Mouse (Mus musculus): ENCODE results near the gene Men1. TPM values are rescaled to one million over a fixed set of nuclear protein-coding genes. Genes with fewer than 3 reads are reported as not detected.

Men1 gene
- polyA plus RNA-seq, 1 experiment, result 57.2 TPM

GRCm38 (mm10) chr19:6313796-6314195 is 21.0 kb upstream of the Men1 start:
- peaks cover 17% of the 10 kb centered on the region for H3K36me3 ChIP-seq (ENCODE audit: control insufficient read depth, insufficient read depth, low read length)
- DNase-seq (ENCODE audit: low read depth in 1 of 2, low spot score in 2 of 2), result no peak
- H3K4me3 ChIP-seq (ENCODE audit: extremely low read depth, insufficient read depth, insufficient read length), result no peak overlapping the region
- no peaks in the 10 kb centered on the region for H3K27me3 ChIP-seq (ENCODE audit: control insufficient read depth, insufficient read depth, low read length)
- H3K27ac ChIP-seq (ENCODE audit: insufficient read depth, low read length), result no peak overlapping the region
- no peaks in the 10 kb centered on the region for H3K4me1 ChIP-seq (ENCODE audit: control insufficient read depth, insufficient read depth, insufficient read length)
- WGBS, result 91% methylated on average over 8 of the region's 8 CpGs
- TF ChIP-seq CTCF (IDR thresholded peaks at IDR 0.05; ENCODE audit: extremely low read depth, insufficient read depth, insufficient read length, insufficient replicate concordance) (no peak), POLR2A (IDR thresholded peaks at IDR 0.05; ENCODE audit: low read depth, low read length) (no peak)

DNA sequence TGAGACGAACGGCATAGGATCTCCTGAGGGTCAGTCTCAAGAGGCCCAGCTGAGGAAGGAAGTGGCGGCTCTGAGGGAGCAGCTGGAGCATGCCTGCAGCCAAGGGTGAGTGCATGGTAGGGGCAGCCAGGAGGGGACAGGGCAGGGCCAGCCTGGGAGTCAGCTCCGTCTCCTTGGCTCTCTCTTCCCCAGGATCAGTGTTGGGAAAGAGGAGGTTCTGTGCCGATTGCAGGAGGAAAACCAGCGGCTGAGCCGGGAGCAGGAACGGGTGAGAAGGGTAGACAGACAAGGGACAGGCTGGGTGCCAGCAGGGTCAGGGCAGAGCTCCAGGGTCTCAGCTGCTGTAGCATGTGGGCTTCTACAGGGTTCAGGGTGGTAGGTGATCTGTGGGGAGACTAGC is 20.3 kb upstream of the Men1 start:
- no peak for DNase-seq (ENCODE audit: low read depth in 1 of 2, low spot score in 2 of 2)
- no peak overlapping the region for H3K4me3 ChIP-seq (ENCODE audit: extremely low read depth, insufficient read depth, insufficient read length)
- no peak for TF ChIP-seq POLR2A (IDR thresholded peaks at IDR 0.05; ENCODE audit: low read depth, low read length)
- no peak for TF ChIP-seq CTCF (IDR thresholded peaks at IDR 0.05; ENCODE audit: extremely low read depth, insufficient read depth, insufficient read length, insufficient replicate concordance)
- no peak overlapping the region for H3K27ac ChIP-seq (ENCODE audit: insufficient read depth, low read length)
- WGBS, result 76% methylated on average over 8 of the region's 8 CpGs
- no peaks in the 10 kb centered on the region for H3K27me3 ChIP-seq (ENCODE audit: control insufficient read depth, insufficient read depth, low read length)
- H3K4me1 ChIP-seq (ENCODE audit: control insufficient read depth, insufficient read depth, insufficient read length), result no peaks in the 10 kb centered on the region
- peaks cover 17% of the 10 kb centered on the region for H3K36me3 ChIP-seq (ENCODE audit: control insufficient read depth, insufficient read depth, low read length)

GRCm38 (mm10) chr19:6315573-6315972 is 19.2 kb upstream of the Men1 start:
- Histone ChIP-seq H3K27ac (ENCODE audit: insufficient read depth, low read length) (no peak overlapping the region), H3K4me3 (ENCODE audit: extremely low read depth, insufficient read depth, insufficient read length) (no peak overlapping the region), H3K36me3 (ENCODE audit: control insufficient read depth, insufficient read depth, low read length) (peaks cover 17% of the 10 kb centered on the region), H3K4me1 (ENCODE audit: control insufficient read depth, insufficient read depth, insufficient read length) (no peaks in the 10 kb centered on the region), H3K27me3 (ENCODE audit: control insufficient read depth, insufficient read depth, low read length) (no peaks in the 10 kb centered on the region)
- DNase-seq (ENCODE audit: low read depth in 1 of 2, low spot score in 2 of 2), result no peak
- no peak for TF ChIP-seq CTCF (IDR thresholded peaks at IDR 0.05; ENCODE audit: extremely low read depth, insufficient read depth, insufficient read length, insufficient replicate concordance)
- TF ChIP-seq POLR2A (IDR thresholded peaks at IDR 0.05; ENCODE audit: low read depth, low read length), result no peak
- 90% methylated on average over 14 of the region's 14 CpGs for WGBS

GRCm38 (mm10) chr19:6318145-6318544 is 16.6 kb upstream of the Men1 start:
- TF ChIP-seq POLR2A (IDR thresholded peaks at IDR 0.05; ENCODE audit: low read depth, low read length), result no peak
- TF ChIP-seq CTCF (IDR thresholded peaks at IDR 0.05; ENCODE audit: extremely low read depth, insufficient read depth, insufficient read length, insufficient replicate concordance), result no peak
- WGBS, result 95% methylated on average over 12 of the region's 12 CpGs
- Histone ChIP-seq H3K27me3 (ENCODE audit: control insufficient read depth, insufficient read depth, low read length) (no peaks in the 10 kb centered on the region), H3K4me1 (ENCODE audit: control insufficient read depth, insufficient read depth, insufficient read length) (no peaks in the 10 kb centered on the region), H3K27ac (ENCODE audit: insufficient read depth, low read length) (no peak overlapping the region), H3K36me3 (ENCODE audit: control insufficient read depth, insufficient read depth, low read length) (peaks cover 19% of the 10 kb centered on the region), H3K4me3 (ENCODE audit: extremely low read depth, insufficient read depth, insufficient read length) (no peak overlapping the region)
- DNase-seq (ENCODE audit: low read depth in 1 of 2, low spot score in 2 of 2), result no peak

DNA sequence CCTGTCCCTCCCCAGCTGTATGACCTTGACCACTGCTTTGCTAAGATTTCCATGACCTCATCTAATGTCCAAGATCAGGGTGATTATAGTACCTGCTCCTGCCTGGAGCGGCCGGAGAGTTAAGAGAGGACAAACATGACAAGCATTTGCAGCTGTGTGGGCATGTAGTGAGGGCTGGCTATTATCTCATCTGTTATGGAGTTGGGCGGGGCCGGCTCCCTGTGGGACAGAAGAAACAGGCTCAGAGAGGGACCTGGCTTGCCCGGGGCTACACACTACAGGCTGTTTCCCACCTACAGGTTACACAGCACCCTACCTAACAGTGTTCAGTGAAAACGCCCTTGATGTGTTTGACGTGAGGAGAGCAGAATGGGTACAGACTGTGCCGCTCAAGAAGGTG is 13.4 kb upstream of the Men1 start:
- 82% methylated on average over 8 of the region's 8 CpGs for WGBS
- Histone ChIP-seq H3K27ac (ENCODE audit: insufficient read depth, low read length) (no peak overlapping the region), H3K4me3 (ENCODE audit: extremely low read depth, insufficient read depth, insufficient read length) (no peak overlapping the region), H3K36me3 (ENCODE audit: control insufficient read depth, insufficient read depth, low read length) (peaks cover 11% of the 10 kb centered on the region), H3K4me1 (ENCODE audit: control insufficient read depth, insufficient read depth, insufficient read length) (no peaks in the 10 kb centered on the region), H3K27me3 (ENCODE audit: control insufficient read depth, insufficient read depth, low read length) (no peaks in the 10 kb centered on the region)
- no peak for DNase-seq (ENCODE audit: low read depth in 1 of 2, low spot score in 2 of 2)
- TF ChIP-seq POLR2A (IDR thresholded peaks at IDR 0.05; ENCODE audit: low read depth, low read length) (no peak), CTCF (IDR thresholded peaks at IDR 0.05; ENCODE audit: extremely low read depth, insufficient read depth, insufficient read length, insufficient replicate concordance) (no peak)

DNA sequence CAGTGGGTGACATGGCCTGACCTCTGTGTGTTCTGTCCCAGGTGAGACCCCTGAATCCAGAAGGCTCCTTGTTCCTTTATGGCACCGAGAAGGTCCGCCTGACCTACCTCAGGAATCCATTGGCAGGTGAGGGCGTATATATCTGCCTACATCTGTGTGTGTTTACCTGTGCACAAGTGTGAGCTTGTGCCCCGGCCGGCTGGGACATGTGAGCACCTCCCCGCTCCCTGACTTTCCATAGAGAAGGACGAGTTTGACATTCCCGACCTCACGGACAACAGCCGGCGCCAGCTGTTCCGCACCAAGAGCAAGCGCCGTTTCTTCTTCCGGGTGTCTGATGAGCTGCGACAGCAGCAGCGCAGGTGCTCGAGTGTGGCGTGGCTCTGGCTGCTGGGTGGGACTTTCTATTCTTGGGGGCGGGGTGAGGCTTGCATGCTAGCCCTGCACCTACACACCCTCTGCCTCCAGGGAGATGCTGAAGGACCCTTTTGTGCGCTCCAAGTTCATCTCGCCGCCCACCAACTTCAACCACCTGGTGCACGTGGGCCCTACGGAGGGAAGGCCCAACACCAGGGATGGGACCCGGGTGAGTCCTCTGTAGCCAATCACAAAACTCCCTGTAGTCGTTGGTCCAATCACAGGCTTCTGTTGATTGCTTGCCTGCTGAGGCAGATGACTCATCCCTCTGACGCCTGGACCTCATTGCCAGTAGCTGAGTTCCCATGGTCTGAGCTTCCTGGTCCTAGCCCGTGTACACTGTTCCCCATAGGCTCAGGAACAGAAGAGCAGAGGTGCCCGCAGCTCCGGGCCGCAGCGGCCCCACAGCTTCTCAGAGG is 12.8 kb upstream of the Men1 start:
- no peak for DNase-seq (ENCODE audit: low read depth in 1 of 2, low spot score in 2 of 2)
- Histone ChIP-seq H3K4me3 (ENCODE audit: extremely low read depth, insufficient read depth, insufficient read length) (no peak overlapping the region), H3K4me1 (ENCODE audit: control insufficient read depth, insufficient read depth, insufficient read length) (no peaks in the 10 kb centered on the region), H3K27ac (ENCODE audit: insufficient read depth, low read length) (no peak overlapping the region), H3K36me3 (ENCODE audit: control insufficient read depth, insufficient read depth, low read length) (peaks cover 8% of the 10 kb centered on the region), H3K27me3 (ENCODE audit: control insufficient read depth, insufficient read depth, low read length) (no peaks in the 10 kb centered on the region)
- no peak for TF ChIP-seq CTCF (IDR thresholded peaks at IDR 0.05; ENCODE audit: extremely low read depth, insufficient read depth, insufficient read length, insufficient replicate concordance)
- no peak for TF ChIP-seq POLR2A (IDR thresholded peaks at IDR 0.05; ENCODE audit: low read depth, low read length)
- 93% methylated on average over 33 of the region's 33 CpGs for WGBS

DNA sequence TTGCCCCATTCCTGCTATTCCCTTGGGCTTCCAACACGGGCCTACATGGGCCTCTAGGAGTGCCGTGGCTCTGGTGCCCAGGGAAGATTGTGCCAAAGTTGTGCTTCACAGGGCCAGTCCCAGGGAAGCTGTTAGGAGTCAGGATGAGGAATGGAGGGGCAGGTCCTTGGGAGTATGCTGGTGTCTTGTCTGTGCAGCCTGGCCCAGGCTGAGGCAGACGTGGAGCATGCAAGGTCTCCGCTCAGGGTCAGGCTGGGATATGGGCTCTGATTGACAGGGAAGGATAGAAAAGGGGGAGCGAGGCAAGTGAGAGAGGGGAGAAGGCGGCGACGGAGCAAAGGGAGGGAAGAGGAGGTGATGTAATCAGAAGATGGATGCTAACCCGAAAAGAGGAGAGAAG is 10.0 kb upstream of the Men1 start:
- H3K27me3 ChIP-seq (ENCODE audit: control insufficient read depth, insufficient read depth, low read length), result no peaks in the 10 kb centered on the region
- DNase-seq (ENCODE audit: low read depth in 1 of 2, low spot score in 2 of 2), result no peak
- no peak for TF ChIP-seq CTCF (IDR thresholded peaks at IDR 0.05; ENCODE audit: extremely low read depth, insufficient read depth, insufficient read length, insufficient replicate concordance)
- no peak for TF ChIP-seq POLR2A (IDR thresholded peaks at IDR 0.05; ENCODE audit: low read depth, low read length)
- peaks cover 2% of the 10 kb centered on the region; the same call in 1 of the 2 replicates for H3K36me3 ChIP-seq (ENCODE audit: control insufficient read depth, insufficient read depth, low read length)
- WGBS, result 91% methylated on average over 9 of the region's 9 CpGs
- H3K4me1 ChIP-seq (ENCODE audit: control insufficient read depth, insufficient read depth, insufficient read length), result no peaks in the 10 kb centered on the region
- no peak overlapping the region for H3K27ac ChIP-seq (ENCODE audit: insufficient read depth, low read length)
- no peak overlapping the region for H3K4me3 ChIP-seq (ENCODE audit: extremely low read depth, insufficient read depth, insufficient read length)
